Mouse (Mus musculus) splenic B cell, adult 2 months (primary cell): ENCODE results near the gene Pibf1.

Experiments used
- DNase-seq: peaks from one replicate; pipeline ENCODE4 v3.0.0-alpha.2; 2011; ENCODE audit warnings: low read depth, low spot score
- H3K27me3 ChIP-seq: 2 replicates; pipeline ENCODE4 v1.6.1; 2012; ENCODE audit warnings: mild to moderate bottlenecking, low read length, moderate library complexity, mixed read lengths; ENCODE audit not compliant: control insufficient read depth, poor library complexity, insufficient read depth, severe bottlenecking
- H3K36me3 ChIP-seq: 2 replicates; pipeline ENCODE4 v1.6.1; 2012; ENCODE audit warnings: mild to moderate bottlenecking, low read length, moderate library complexity, mixed read lengths; ENCODE audit not compliant: control insufficient read depth, poor library complexity, insufficient read depth, severe bottlenecking

Pibf1 gene

DNA sequence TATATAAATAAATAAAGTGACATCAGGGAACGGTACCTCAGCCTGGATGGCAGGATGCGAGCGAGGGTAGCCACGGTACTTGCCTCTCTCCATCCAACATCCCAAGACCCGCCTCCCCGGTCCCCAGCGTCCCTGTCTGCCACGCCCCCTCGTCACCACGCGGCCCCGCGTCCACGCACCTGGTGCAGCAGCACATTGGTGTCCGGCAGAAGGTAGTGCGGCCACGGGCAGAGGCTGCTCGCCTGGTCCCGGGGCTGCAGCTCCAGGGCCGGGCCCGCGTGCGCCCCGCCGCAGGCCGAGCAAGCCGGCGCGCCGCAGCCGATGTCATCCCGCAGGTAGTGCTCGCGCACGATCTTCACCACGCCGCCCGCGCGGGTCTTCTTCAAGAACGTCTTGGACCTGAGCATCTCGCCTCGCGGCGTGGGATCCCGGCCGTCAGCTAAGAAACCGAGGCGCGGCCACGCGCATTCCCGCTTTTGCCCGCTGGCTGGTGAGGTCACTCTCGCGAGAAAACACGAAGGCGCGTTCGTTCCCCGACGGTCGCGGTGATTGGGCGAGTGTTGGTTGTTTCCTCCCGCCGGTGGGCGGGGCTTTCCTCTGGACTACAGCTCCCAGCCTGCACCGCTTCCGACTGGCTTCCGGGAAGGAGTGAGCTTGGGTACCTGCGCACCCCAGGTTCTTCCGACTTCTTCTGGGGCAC, at the start of gene Pibf1, which contains the start of gene Dis3:
TSS of gene Pibf1 (plus strand) at position 158 of the 700 bp plus-strand sequence.
TSS of gene Dis3 (minus strand) at position 504 of the 700 bp plus-strand sequence.
- Histone ChIP-seq H3K36me3 (no peaks in the 10 kb centered on the region; the same call in 1 of the 2 replicates), H3K27me3 (no peaks in the 10 kb centered on the region)
- DNase-seq, result peak; percentile 99

- no peaks in the 10 kb centered on the region for H3K27me3 ChIP-seq
- DNase-seq, result no peak
- peaks cover 2% of the 10 kb centered on the region; the same call in 1 of the 2 replicates for H3K36me3 ChIP-seq
These were observed 40.2 kb upstream of the Pibf1 start for GRCm38 (mm10) chr14:99058959-99059586.

GRCm38 (mm10) chr14:99060616-99061015, 38.6 kb upstream of the Pibf1 start:
- DNase-seq, result no peak
- Histone ChIP-seq H3K27me3 (no peaks in the 10 kb centered on the region), H3K36me3 (peaks cover 2% of the 10 kb centered on the region; the same call in 1 of the 2 replicates)

GRCm38 (mm10) chr14:99063091-99063490, 36.1 kb upstream of the Pibf1 start:
- H3K36me3 ChIP-seq, result peaks cover 2% of the 10 kb centered on the region; the same call in 1 of the 2 replicates
- no peaks in the 10 kb centered on the region for H3K27me3 ChIP-seq
- DNase-seq, result no peak

GRCm38 (mm10) chr14:99071146-99071545, 28.1 kb upstream of the Pibf1 start:
- no peak for DNase-seq
- Histone ChIP-seq H3K36me3 (0 out of 2 replicates have a peak, but pooled peaks cover 4% of the 10 kb centered on the region), H3K27me3 (no peaks in the 10 kb centered on the region)

DNA sequence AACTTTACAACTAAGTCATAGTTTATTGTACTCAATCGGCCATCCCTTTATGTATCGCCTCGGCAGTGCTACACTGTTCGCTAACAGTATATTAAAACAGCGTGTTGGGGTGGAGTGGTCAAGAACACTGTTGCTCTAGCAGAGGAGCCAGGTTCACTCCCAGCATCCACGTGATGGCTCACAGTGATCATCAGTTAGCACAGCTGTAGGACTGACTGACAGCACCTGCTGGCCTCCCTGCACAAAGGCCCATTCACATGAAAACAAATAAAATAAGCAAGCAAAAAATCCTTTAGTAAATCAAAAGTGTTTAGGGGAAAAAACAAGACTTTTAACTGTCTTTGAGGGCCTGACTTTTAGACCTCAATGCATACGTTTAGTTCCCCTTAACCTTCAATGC, 10.3 kb upstream of the Pibf1 start:
- no peak for DNase-seq
- 0 out of 2 replicates have a peak, but pooled peaks cover 2% of the 10 kb centered on the region for H3K27me3 ChIP-seq
- H3K36me3 ChIP-seq, result peaks cover 23% of the 10 kb centered on the region

GRCm38 (mm10) chr14:99099967-99100587, 853 bp downstream of the Pibf1 start:
- H3K36me3 ChIP-seq, result peaks cover 4% of the 10 kb centered on the region; the same call in 1 of the 2 replicates
- no peaks in the 10 kb centered on the region for H3K27me3 ChIP-seq
- DNase-seq, result peak; percentile 19

DNA sequence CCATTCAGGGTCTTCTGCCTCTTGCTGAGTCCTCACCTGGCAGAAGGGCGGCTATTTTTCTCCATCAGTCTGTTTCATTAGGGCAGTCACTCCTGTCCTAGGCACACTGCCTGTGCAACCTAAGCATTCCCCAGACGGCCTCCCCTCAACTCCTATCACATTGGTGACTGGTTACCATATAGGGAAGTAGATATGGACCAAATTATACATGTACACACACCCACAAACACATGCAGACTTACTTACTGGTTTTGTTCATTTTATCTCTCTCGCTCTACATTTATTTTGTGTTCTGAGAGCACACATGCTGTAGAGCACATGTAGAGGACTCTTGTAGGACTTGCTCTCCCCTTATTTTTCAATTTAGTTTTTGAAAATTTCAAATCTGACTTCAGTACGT, 3.8 kb downstream of the Pibf1 start:
- Histone ChIP-seq H3K36me3 (peaks cover 9% of the 10 kb centered on the region; the same call in 1 of the 2 replicates), H3K27me3 (no peaks in the 10 kb centered on the region)
- DNase-seq, result no peak

GRCm38 (mm10) chr14:99104542-99105123, 5.4 kb downstream of the Pibf1 start:
- peaks cover 11% of the 10 kb centered on the region; the same call in 1 of the 2 replicates for H3K36me3 ChIP-seq
- DNase-seq, result no peak
- no peaks in the 10 kb centered on the region for H3K27me3 ChIP-seq

GRCm38 (mm10) chr14:99106671-99107070, 7.4 kb downstream of the Pibf1 start:
- no peak for DNase-seq
- H3K36me3 ChIP-seq, result peaks cover 11% of the 10 kb centered on the region; the same call in 1 of the 2 replicates
- H3K27me3 ChIP-seq, result no peaks in the 10 kb centered on the region

DNA sequence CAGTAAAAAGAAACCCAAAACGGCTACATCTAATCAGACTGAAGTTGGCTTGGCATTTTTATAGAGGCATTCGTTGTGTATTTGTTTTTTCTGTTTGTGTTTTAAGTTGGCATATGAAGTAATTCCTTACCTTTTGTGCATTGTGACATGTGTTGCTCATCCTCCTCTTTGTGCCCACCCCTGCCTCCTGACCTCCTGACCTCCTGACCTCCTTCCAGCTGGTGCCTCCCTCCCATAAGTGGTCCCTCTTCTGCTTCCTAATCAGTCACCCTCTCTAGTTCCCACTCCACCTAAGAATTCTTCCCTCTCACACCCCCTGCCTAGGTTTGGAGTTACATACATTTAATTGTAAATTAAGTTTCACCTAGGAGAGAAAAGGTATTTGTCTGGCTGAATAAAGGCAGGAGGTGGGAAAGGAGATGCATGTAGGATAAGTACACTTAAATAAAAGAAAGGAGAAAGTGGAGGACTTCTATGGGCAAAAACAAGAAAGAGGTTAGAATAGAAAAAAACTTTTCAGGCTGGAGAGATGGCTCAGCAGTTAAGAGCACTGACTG, 8.5 kb downstream of the Pibf1 start:
- peaks cover 11% of the 10 kb centered on the region; the same call in 1 of the 2 replicates for H3K36me3 ChIP-seq
- H3K27me3 ChIP-seq, result no peaks in the 10 kb centered on the region
- no peak for DNase-seq

DNA sequence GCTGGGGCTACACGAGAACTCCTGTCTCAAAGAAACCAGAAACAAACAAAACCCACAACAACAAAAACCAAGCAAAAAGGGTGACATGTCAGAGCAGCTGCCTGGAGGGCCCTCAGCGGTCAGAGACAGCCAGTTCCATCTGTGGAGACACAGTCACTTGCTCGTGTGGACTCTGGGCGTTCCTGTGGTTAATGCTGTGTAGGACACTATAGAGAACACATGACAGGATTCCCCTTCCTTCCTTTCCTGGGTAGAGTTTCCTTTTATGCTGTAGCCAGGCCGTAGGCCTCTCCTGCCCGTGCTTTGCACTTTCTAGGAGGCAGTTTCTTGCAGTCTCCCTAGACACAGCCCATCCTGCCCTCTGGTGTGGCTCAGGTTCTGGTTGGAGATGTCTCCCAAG, 9.5 kb downstream of the Pibf1 start:
- peaks cover 14% of the 10 kb centered on the region; the same call in 1 of the 2 replicates for H3K36me3 ChIP-seq
- DNase-seq, result no peak
- H3K27me3 ChIP-seq, result no peaks in the 10 kb centered on the region

GRCm38 (mm10) chr14:99117576-99117975, 18.4 kb downstream of the Pibf1 start:
- H3K36me3 ChIP-seq, result peaks cover 4% of the 10 kb centered on the region
- no peaks in the 10 kb centered on the region for H3K27me3 ChIP-seq
- DNase-seq, result no peak

DNA sequence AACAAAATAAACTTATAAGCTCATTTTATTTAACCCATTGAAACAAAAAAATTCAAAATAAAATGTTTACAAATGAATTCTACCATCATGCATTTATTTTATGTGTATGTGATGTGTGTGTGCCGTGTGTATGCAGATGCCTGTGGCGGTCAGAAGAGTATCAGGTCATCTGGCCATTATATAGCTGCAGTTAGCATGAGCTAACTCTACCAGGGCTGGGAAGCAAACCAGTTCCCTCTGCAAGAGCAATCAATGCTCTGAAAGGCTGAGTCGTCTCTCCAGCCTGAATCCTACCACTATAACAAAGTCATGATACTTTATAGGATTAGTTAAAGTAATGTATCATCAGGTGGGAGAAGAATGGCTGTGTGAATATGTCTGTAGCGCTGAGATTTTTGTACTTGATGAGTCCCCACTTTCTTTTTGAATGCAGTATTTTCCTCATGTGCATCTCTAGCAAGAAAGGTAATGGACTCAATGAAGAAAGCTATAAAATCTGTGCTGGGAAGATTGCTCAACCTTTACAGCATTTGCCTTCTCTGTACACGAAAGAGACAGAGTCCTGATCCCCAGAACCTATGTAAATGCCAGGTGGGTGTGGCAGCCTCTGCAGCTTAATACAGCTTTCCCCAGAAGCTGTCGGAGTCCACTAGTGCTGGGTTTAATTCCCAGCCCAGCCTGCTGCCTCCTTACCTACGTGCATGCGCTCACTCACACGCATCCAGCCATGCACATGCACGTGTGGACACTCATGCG, 22.5 kb downstream of the Pibf1 start:
- H3K36me3 ChIP-seq, result peaks cover 1% of the 10 kb centered on the region; the same call in 1 of the 2 replicates
- no peaks in the 10 kb centered on the region for H3K27me3 ChIP-seq
- no peak for DNase-seq
